Mouse (Mus musculus) subcutaneous adipose tissue, adult 2 months (tissue): ENCODE results near the gene Olfr120. TPM values are rescaled to one million over a fixed set of nuclear protein-coding genes. Genes with fewer than 3 reads are reported as not detected.

Source experiments
- polyA plus RNA-seq: library from polyadenylated mRNA; depleted of rRNA; stranded (reverse); fragments of >200 nt; gene quantifications from 2 replicates; pipeline ENCODE4 v1.2.3, GENCODE M21; 2012; ENCODE audit warnings: low replicate concordance; rRNA removed

The Olfr120 gene
- polyA plus RNA-seq, result not detected in 2 replicates

DNA sequence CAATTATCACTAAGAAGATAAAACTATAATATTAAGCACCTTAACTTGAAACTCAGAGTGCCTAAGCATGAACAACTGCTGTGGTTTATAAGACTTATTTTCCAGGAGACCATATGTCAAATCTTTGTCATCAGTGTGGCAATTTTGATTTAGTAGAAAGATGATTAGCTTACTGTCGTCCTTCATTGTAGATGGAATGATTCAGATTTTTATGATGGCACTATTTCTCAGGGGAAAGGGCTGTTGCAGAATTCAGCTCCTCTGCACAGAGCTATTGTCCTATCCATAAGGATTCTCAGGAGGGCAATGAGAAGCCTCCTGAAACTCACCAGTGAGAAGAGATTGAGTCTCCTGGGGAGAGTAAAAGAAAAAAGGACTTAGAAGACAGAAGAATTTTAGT lies at the start of gene Olfr120:
Olfr120 (plus strand) TSS at position 301 of the 400 bp plus-strand sequence.

DNA sequence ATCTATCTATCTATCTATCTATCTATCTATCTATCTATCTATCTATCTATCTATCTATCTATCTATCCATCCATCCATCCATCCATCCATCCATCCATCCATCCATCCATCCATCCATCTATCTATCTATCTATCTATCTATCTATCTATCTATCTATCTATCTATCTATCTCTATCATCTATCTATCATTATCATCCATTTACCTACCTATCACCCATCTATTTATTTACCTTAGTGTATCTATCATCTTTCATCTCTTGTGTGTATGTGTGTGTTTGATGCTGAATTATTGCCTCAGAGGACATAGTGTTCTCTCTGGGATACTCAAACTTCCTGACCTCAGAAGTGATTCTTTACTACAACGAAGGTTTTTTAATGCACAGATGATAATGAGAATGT lies 25.3 kb upstream of the Olfr120 start, which contains the start of gene Olfr119:
Olfr119 (plus strand) TSS at position 301 of the 400 bp plus-strand sequence.

DNA sequence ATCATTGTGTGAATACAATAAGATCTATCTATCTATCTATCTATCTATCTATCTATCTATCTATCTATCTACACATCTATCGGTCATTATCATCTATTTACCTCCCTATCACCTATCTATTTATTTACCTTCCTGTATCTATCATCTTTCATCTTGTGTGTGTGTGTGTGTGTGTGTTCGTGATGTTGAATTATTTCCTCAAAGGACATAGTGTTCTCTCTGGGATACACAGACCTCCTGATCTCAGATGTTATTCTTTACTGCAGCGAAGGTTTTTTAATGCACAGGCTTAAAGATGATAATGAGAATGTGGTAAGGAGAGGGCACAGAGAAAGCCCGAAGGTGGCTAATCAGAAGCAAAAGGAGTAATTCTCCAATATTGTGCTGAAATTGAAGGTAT lies 46.7 kb downstream of the Olfr120 start, which contains the start of gene Olfr122:
Olfr122 (plus strand) TSS at position 301 of the 400 bp plus-strand sequence.

Other genes starting within 250 kb of the Olfr120 start
- 0.15 and 0.34 TPM in 2 replicates for gene H2-M2, start 238.3 kb upstream of the Olfr120 start, polyA plus RNA-seq
- not detected in 2 replicates for gene Olfr110, start 229.3 kb upstream of the Olfr120 start, polyA plus RNA-seq
- 0.17 TPM in 1 of 2 replicates, not detected in the other for gene Olfr111, start 213.8 kb upstream of the Olfr120 start, polyA plus RNA-seq
- gene Olfr112, start 152.4 kb upstream of the Olfr120 start, polyA plus RNA-seq, result not detected in 2 replicates
- not detected in 2 replicates for gene Olfr113, start 144.1 kb upstream of the Olfr120 start, polyA plus RNA-seq
- gene Olfr114, start 129.1 kb upstream of the Olfr120 start, polyA plus RNA-seq, result not detected in 2 replicates
- gene Olfr115, start 94.7 kb upstream of the Olfr120 start, polyA plus RNA-seq, result not detected in 2 replicates
- not detected in 2 replicates for gene Olfr116, start 94.6 kb upstream of the Olfr120 start, polyA plus RNA-seq
- gene Olfr117, start 58.0 kb upstream of the Olfr120 start, polyA plus RNA-seq, result not detected in 2 replicates
- not detected in 2 replicates for gene Olfr118, start 54.8 kb upstream of the Olfr120 start, polyA plus RNA-seq
- gene Olfr119, start 25.2 kb upstream of the Olfr120 start, polyA plus RNA-seq, result not detected in 2 replicates
- not detected in 2 replicates for gene Olfr121, start 27.0 kb downstream of the Olfr120 start, polyA plus RNA-seq
- gene Olfr122, start 46.8 kb downstream of the Olfr120 start, polyA plus RNA-seq, result not detected in 2 replicates
- not detected in 2 replicates for gene Olfr123, start 71.7 kb downstream of the Olfr120 start, polyA plus RNA-seq
- not detected in 2 replicates for gene Olfr124, start 78.1 kb downstream of the Olfr120 start, polyA plus RNA-seq
- gene Olfr125, start 111.1 kb downstream of the Olfr120 start, polyA plus RNA-seq, result not detected in 2 replicates
- gene Olfr126, start 125.7 kb downstream of the Olfr120 start, polyA plus RNA-seq, result not detected in 2 replicates
- gene Olfr127, start 178.6 kb downstream of the Olfr120 start, polyA plus RNA-seq, result not detected in 2 replicates
- gene Olfr128, start 198.7 kb downstream of the Olfr120 start, polyA plus RNA-seq, result not detected in 2 replicates
- not detected in 2 replicates for gene Olfr761, start 231.3 kb downstream of the Olfr120 start, polyA plus RNA-seq